Mouse (Mus musculus): ENCODE data around the gene 1700028J19Rik.

The 1700028J19Rik gene

DNA sequence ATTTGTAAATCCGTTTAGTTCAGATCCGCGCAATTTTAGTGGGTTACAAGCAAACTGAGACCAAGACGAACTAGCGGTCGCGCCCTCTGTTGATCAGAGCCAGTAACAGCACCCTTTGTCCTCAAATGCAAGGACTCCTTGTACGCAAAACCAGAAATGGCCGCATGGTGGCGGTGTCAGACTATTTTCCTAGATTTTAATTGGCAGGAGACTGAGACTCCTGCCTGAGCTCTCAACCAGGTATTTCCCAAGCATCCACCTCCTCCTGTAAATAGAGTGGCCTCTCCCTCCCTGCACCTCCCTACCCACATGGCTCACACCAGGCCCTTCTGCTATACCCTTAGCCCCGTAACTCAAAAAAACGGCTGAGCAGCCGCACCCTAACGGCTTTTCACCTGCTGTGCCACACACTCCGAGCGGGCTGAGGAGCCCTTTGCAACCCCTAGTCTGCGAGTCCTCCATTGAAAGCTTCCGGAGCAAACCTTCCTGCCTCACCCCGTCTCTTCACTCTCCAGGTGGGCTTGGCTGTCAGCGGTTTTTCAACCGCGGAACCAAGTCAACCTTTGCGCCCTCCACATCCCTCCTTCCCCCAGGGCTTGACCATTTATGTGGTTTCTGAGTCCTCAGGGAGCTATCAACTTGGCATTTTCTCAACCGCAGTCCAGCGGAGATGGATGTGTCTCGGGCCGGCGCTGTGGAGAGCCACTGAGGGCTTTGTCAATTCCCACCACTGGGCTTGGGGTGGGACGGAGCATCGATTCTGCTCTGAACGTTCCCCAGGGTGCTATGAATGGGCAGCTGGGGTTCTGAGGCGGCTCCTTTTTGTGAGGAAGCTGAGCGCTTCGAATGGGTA is 16.5 kb upstream of the 1700028J19Rik start:
- TF ChIP-seq GATA4 (IDR thresholded peaks at IDR 0.05; ENCODE audit: insufficient replicate concordance, low read length): no peak

DNA sequence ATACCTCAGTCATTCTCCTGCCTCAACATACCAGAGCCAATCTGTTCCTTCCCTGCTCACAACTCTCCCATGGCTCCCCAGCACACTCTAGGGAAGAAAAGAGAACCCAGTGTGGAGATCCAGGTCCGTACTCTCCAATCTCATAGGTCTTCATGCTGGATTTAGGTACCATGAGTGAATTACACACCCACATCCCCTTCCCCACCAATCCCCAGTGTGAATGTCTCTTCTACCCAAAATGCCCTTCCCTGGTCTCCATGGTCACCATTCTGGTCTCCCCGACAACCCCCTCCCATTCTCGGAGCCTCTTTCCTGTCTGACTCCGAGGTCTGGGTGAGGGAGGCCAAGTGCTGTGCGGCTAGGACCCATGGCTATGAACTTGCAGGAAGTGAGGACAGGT is 14.7 kb upstream of the 1700028J19Rik start, which contains the start of gene Gm15517:
TSS of gene Gm15517 (plus strand) at position 301 of the 400 bp plus-strand sequence.
- TF ChIP-seq GATA4 (IDR thresholded peaks at IDR 0.05; ENCODE audit: insufficient replicate concordance, low read length): no peak

DNA sequence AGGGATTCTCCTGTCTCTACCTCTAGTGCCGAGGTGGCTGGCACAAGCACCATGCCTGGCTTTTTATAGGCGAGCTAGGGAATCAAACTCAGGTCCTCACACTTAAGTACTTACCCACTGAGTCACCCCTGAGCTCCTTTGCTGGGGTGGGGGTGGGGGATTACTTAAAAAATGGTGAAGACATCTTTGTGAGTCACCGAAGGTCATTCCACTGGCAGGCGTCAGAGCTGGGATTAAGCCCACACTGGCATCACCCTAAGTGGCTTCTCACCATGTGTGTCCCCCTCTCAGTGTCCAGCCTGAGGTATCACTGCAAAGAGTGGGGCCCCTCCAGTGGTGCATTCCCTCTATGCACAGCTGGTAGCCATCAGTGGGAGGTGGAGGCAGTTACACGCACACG is 13.9 kb upstream of the 1700028J19Rik start:
- TF ChIP-seq GATA4 (IDR thresholded peaks at IDR 0.05; ENCODE audit: insufficient replicate concordance, low read length): no peak

DNA sequence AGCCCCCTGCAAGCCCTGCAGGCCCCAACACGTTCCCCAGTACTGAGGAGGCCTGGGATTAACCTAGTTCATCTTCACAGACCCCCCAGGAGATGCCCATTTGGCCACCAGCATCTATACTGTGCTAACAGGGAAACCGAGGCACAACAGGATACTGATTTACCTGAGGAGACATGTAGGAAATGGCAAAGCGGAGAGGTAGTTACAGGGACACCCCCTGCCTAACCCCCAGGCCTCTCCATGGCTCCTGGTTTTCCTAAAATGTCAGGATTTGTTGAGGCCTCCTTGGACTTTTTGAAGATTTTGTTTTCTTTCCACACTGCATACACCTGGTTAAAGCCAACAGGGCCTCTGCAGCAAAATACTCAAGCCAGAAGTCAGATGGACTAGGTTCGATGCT is 10.8 kb upstream of the 1700028J19Rik start, which contains the start of gene Acp4:
TSS of gene Acp4 (minus strand) at position 101 of the 400 bp plus-strand sequence.
- no peak for TF ChIP-seq GATA4 (IDR thresholded peaks at IDR 0.05; ENCODE audit: insufficient replicate concordance, low read length)

DNA sequence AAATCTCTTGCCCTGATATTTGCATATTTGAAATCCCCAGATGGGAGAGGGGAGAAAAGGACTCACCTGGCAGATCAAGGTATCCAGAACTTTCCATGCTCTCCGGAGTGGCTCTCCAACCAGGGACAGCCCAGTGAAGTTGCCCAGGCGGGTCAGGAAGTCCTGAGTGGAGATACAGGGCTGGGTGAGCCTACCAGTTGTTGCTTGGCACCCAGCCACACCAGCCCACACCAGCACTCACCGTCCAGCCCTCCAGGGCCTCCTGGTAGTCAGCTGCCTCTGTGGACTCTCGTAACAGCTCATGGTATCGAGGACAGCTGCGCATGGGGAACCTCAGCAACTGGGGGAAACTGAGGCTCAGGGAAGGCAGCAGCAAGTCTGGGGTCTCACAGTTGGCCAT is 8.4 kb upstream of the 1700028J19Rik start:
- no peak for TF ChIP-seq GATA4 (IDR thresholded peaks at IDR 0.05; ENCODE audit: insufficient replicate concordance, low read length)

DNA sequence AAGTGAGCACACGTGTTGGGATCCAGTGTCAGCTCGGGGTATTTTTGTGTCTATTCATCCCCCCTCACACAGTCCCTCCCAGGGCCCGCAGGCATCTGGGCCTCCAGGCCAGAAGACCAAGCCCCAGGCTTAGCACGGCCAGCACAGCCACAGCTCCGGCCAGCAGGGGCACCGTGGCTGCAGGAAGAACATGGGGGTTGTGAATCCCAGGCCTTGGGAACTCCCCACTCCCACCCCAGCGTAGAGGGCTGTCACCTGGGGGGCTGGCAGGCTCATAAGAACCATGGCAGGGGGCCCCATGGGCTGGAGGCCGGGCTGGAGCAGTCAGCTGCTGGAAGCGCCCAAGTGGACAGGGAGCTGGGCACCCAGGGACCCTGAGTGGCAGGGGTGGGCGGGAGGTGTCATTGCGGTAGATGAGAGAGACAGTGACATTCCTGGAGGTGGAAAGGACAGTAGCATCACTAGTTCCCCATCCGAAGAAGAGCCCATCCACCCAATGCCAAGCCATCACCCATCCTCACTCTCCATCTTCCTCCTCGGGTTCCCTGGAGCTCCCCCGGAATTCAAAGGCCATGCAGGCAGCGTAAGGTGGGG is 6.6 kb upstream of the 1700028J19Rik start:
- TF ChIP-seq GATA4 (IDR thresholded peaks at IDR 0.05; ENCODE audit: insufficient replicate concordance, low read length): no peak

DNA sequence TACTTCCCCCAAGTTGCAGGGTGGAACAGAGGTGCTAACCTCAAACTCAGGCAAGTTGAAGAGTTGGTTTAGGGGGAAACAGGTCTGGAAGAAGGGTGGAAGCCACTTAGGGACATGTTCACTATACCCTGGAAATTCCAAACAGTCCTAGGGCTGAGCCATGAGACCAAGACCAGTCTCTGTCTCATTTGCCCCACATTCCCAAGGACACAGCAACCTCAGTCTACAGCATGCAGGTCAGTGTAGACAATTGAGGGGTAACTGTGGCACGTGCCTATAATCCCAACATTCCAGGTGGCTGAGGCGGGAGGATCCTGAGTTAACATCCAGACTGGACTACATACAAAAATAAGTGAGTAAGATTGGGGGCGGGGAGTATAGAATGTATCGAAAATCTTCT is 2.8 kb upstream of the 1700028J19Rik start:
- TF ChIP-seq GATA4 (IDR thresholded peaks at IDR 0.05; ENCODE audit: insufficient replicate concordance, low read length): no peak

DNA sequence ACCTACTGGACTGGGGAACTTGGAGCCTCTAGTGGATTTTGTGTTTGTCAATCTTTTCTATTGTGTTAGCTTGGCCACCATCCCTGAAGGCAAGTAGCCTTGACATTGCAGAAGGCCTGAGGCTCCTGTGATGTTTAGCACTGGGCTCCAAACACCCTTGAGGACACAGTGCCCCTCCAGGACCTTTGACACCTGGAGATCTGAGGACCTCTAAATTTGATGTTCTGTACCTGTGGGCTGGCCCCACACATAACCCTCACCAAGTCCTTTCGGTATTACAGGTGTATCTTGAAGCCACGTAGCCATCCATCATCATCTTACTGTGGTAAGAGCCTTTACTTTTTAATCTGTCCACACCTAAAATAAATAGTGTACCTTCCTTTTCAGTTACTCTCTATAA is 1.5 kb upstream of the 1700028J19Rik start:
- no peak for TF ChIP-seq GATA4 (IDR thresholded peaks at IDR 0.05; ENCODE audit: insufficient replicate concordance, low read length)

DNA sequence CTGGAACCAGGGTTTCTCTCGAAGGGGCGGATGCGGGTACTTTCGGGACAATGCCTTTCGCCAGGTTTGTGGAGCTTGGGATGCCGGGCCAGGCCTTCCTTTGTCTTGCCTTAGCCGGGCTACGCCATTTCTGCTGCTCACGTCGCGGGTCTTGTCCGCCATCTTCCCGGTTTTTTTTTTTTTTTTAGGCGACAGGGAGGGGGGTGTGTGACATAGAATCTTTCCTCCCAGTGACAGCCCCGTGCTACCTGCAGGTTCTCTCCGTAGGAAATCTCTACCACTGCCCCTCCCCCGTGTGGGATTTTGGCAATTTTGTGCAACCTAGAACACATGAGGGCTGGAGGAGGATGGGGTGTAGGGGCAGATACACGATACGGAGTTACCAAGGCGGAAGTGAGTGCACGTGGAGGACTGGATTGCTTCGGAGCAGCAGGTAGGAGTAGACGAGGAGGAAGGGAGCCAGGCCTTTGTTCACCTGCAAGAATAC is 532 bp upstream of the 1700028J19Rik start:
- no peak for TF ChIP-seq GATA4 (IDR thresholded peaks at IDR 0.05; ENCODE audit: insufficient replicate concordance, low read length)

DNA sequence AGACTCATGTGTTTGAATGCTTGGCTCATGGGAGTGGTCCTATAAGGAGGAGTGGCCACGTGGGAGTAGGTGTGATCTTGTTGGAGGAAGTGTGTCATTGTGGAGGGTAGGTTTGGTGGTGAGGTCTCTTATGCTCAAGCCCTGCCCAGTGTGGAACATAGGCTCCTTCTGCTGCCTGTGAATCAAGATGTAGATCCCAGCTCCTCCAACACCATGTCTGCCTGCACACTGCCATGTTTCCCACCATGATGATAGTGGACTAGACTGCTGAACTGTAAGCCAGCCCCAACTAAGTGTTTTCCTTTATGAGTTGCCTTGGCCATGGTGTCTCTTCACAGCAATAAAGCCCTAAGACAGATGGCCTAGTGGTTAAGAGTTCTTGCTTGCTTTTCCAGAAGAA is 2.4 kb downstream of the 1700028J19Rik start:
- TF ChIP-seq GATA4 (IDR thresholded peaks at IDR 0.05; ENCODE audit: insufficient replicate concordance, low read length): no peak

DNA sequence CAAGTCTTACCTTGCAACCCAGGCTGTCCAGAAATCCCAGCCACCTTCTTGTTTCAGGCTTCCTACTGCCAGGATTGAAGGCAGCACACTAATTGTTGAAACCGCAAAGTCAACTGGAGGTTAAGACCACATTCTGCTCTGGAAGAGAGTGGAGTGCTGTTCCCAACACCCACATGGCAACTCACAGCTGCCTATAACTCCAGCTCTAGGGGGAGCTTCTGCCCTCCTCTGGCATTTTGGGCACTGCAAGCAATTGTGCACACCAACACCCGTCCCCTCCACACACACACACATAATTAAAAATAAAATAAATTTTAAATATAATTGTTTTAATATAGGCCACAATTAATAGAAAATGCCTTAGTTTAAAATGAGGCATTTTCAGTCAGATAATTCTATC is 5.3 kb downstream of the 1700028J19Rik start:
- TF ChIP-seq GATA4 (IDR thresholded peaks at IDR 0.05; ENCODE audit: insufficient replicate concordance, low read length): no peak

DNA sequence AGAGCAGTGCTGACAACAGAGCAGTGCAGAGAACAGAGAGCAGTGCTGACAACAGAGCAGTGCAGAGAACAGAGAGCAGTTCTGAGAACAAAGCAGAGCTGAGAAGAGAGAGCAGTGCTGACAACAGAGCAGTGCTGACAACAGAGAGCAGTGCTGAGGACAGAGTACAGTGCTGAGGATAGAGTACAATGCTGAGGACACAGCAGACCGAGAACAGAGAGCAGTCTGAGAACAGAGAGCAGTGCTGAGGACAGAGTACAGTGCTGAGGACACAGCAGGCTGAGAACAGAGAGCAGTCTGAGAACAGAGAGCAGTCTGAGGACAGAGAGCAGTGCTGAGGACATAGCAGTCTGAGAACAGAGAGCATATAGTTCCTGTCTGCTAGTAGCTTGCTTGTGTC is 5.8 kb downstream of the 1700028J19Rik start:
- TF ChIP-seq GATA4 (IDR thresholded peaks at IDR 0.05; ENCODE audit: insufficient replicate concordance, low read length): no peak

DNA sequence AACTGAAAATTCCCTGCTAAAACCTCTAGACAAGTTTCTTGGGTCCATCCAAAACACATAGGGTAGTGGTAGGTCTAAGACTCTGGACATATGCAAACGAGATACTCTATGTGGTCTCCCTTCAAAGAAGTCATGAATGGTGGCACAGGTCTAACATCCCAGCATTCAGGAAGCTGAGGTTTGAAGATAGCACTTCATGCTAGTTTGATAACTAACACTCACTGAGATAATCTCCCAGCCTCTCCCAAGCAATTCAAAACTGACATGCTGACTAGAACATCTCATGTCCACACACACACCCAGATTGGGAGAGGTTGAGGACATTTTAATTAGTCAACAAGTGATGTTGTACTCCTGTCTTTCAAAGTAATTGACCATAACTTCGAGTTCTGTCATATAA is 6.6 kb downstream of the 1700028J19Rik start:
- TF ChIP-seq GATA4 (IDR thresholded peaks at IDR 0.05; ENCODE audit: insufficient replicate concordance, low read length): no peak

DNA sequence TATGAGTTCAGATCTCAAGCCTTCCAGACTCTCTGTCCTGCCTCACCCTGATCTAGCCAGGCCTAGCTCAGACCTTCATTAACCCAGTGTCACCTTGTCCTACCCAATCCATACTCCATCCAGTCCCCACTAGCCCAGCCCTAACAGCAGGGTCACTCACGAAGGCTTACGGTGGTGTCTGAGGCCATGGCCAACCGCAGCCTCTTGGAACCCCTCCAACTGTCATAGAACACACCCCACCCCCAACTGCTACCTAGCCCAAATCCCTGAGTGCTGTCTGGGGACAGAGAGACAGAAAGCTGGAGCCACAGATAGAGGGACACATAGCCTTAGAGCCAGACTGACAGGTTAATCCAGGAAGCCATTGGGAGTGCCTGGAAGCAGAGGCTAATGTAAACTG is 10.6 kb downstream of the 1700028J19Rik start, which contains the start of gene Gm36864:
TSS of gene Gm36864 (plus strand) at position 269 of the 400 bp plus-strand sequence.
- TF ChIP-seq GATA4 (IDR thresholded peaks at IDR 0.05; ENCODE audit: insufficient replicate concordance, low read length): no peak

DNA sequence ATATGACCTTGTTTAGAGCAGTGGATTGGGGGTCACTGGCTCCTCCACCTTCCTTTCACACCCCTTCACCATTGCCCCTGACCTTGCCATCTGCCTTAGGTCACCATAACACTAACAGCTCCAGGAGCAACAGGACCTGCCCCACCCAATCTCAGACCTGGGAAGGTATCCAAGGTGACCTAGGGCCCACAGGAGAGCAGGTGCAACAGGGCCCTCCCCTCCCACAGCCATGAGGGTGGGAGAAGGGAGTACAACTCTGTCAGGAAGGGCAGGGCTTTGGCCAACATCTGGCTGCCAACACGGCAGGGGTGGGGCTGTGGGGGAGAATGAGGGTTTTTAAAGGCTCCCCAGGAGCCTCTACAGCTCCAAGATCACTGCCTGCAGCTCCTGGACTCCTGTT is 21.4 kb downstream of the 1700028J19Rik start, which contains the start of gene Klk1:
TSS of gene Klk1 (plus strand) at position 285 of the 400 bp plus-strand sequence.
- TF ChIP-seq GATA4 (IDR thresholded peaks at IDR 0.05; ENCODE audit: insufficient replicate concordance, low read length): no peak

DNA sequence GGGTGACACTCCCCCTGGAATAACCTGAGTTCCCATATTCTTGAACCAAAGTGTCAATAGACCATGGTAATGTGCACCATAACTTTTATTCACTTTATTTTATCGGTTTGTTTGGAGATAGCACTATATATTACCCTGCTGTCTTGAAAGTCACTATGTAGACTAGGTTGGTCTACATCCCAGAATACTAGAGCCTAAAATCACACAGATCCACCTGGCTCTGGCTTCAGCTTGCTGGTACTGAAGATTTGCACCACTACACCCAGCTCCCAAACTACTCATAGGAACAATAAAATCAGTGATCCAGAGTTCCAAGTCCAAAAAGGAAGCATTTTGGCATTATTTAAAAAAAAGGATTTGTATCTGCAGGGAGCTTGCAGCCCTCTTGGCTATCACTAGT is 30.9 kb downstream of the 1700028J19Rik start, which contains the start of gene Klk1b5:
TSS of gene Klk1b5 (plus strand) at position 301 of the 400 bp plus-strand sequence.
- TF ChIP-seq GATA4 (IDR thresholded peaks at IDR 0.05; ENCODE audit: insufficient replicate concordance, low read length): no peak
